Mouse (Mus musculus) ovary, postnatal 36 days (tissue): ENCODE measurements around the gene Gm10428.
"Not testable (repeated sequence)": the region's sequence is repeated elsewhere in the genome, so short reads cannot be mapped to it uniquely, and the experiment has no call there.

Experiments
- DNase-seq: peaks from one replicate; pipeline ENCODE4 v3.0.0; 2022; ENCODE audit warnings: low spot score, mixed read lengths

The Gm10428 gene

DNA sequence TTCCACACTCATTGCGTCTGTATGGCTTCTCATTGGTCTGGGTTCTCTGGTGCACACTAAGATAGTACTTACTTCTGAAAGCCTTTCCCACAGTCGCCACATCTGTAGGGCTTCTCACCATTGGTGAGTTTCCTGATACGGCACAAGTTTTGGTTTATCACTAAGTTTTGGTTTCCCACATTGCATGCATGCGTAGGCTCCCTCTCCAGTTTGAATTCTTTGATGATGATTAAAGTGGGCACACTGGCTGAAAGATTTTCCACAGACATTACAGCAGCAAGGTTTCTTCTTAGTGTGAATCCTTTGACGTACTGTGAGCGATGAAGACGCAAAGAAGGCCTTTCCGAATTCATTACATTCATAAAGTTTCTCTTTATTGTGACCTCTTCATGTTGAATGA, at the start of gene Gm10428:
Gene Gm10428 (plus strand): TSS at position 321 of the 400 bp plus-strand sequence.
- DNase-seq, result no peak

DNA sequence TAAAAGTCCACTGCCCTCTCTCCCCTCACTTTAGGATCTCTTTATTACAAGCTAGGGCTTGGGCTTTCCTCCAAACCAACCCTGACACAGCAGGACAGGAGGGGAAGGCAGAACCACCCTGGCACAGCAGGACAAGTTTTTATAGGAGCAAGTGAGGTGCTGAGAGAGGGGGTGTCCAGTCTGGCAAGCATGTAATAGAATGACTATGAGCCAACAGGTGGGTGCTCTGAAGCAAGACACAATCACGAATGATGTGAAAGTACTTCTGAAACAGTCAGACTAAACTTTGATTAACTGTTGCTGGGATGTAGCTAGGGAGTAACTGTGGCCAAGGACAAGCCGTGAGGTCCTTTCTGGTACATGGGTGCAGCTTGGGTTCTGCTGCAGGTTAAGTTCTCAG, 46.8 kb upstream of the Gm10428 start:
- DNase-seq, result no peak

DNA sequence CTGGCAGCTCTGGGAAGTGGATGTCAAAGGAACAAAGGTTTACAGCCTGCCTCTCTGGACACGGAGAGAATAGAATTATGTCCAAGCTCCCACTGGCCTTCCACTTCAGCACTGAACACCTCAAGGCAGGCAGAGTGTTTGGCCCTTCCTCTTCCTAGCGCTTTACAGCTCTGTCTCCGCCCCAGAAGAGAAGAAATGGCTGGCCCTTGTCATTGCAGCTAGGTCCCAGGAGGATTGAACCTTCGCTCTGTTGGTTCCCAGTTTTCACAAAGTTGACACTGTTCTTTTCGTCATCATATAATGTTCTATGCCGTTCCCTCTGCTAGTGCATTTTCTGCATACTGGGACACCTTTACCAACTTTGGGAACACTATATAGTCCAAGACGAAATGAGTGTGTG, 44.6 kb upstream of the Gm10428 start:
- no peak for DNase-seq

DNA sequence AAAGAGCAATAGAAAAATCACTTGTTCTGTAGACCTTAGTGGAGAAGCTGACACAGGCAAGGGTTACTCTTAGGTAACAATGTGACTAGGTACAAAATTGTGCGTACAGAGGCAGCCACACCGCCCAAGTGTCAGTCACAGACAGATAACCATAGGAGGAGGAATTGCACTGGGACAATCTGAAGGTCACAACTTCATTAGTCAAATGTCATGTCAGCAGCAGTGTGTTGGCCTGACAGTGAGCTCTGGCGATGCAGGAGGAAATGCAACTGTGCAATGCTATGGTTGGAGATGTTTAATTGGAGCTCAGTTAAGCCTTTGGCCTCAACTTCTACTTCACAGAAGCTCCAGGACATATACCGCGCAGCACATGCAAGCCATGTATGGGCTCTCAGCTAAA, 42.2 kb upstream of the Gm10428 start:
- DNase-seq, result no peak

DNA sequence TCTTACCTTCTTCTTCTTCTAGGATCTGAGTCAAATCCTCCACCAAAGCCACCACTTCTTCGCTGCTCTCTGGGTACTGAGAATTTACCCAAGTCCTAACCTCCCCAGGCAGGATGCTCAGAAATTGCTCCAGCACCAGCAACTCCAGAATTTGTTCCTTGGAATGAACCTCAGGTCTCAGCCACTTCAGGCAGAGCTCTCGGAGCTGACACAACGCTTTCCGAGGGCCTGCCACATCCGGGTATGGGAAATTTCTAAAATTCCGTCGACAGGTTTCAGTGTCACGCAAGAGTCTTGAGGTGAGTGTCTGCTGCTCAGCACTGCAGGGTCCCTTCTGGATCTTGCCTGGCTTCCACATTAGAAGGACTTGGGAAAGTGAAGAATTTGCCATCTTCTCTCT, 24.6 kb upstream of the Gm10428 start:
- DNase-seq, result no peak

DNA sequence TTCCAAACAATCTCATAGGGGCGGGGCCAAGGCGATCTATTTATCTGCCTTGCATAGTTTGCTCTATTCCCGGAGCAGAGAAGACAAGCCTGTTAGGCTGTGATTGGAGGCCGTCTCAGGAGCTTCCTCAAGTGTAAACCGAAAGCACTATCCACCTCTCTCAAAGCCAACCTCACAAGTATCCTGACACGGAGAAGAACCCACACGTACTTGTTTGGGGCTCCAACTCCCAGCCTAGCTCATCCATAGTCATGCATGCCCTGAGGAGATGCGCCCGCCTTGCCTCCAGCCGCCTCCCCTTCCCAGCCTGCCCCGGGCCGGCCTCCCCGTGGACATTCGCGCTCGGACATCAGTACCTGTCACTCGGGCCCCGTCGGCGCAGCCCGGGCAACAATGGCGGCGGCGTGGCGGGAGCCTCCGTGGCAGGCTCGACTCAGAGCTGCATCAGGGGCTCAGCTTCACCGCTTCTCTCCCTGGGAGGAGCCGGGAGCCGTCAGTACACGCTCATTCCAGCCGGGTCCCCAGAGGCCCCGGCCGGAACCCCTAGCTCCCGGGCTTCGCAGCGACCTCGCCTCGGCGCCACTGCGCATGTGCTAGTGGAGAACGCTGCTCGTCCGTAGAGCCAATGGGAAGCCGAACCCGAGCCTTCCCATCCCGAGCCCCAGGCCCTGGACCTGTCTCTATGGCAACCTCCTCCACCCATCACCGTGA, 21.4 kb upstream of the Gm10428 start, which contains the start of gene Zfp287:
Gene Zfp287 (minus strand): TSS at position 595 of the 711 bp plus-strand sequence.
- DNase-seq, result peak; percentile 82

DNA sequence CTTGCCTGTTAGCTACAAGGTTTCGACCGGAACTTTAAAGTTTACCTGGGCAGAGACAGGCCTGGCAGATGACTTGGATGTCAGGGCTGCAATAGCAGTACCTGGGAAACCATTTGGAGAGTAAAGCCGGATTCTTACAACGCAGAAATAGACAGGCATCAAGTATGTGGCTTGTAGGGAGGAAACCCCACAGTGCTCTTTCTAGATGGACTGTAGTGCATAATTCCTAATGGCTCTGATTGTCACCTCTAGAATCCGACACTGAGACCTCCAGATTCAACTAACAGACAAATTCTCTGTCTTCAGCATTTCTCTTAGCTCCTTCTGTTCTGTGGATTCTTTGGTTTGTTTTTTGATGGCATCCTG, 20.9 kb upstream of the Gm10428 start:
- DNase-seq, result no peak

DNA sequence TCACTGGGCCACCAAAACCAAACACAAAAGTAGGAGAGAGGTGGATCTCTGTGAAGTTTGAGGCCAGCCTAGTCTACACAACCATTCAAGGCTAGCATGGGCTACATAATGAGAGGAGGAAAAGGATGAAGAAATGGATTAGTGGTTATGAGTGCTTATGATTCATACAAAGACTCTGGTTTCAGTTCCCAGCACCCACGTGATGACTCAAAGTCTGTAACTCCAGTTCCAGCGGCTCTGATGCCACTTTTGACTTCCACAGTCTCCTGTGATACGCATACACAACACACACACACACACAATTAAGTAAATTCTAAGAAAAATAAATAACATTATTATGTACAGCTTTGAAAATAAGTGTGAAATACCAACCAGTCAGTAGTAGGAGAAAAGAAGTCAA, 20.2 kb upstream of the Gm10428 start:
- DNase-seq, result no peak

DNA sequence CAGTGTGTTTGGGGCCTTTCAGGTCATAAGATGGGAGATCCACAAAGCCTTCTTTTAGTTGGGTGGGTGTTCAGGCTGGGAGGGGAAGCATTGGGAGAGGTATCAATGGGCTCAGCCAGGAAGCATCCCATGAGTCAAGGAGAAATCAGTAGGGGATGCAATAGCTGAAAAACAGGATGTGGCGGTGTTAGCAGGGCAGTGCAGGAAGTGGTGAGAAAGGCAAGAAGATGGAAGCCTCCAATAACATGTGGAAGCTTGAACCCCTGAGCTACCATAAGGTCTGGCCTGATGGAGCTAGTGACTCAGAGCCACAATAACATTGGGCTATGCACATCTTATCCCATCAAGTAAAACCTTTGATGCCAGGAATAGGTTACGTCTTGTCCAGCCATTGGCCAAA, 11.7 kb upstream of the Gm10428 start:
- DNase-seq, result no peak

DNA sequence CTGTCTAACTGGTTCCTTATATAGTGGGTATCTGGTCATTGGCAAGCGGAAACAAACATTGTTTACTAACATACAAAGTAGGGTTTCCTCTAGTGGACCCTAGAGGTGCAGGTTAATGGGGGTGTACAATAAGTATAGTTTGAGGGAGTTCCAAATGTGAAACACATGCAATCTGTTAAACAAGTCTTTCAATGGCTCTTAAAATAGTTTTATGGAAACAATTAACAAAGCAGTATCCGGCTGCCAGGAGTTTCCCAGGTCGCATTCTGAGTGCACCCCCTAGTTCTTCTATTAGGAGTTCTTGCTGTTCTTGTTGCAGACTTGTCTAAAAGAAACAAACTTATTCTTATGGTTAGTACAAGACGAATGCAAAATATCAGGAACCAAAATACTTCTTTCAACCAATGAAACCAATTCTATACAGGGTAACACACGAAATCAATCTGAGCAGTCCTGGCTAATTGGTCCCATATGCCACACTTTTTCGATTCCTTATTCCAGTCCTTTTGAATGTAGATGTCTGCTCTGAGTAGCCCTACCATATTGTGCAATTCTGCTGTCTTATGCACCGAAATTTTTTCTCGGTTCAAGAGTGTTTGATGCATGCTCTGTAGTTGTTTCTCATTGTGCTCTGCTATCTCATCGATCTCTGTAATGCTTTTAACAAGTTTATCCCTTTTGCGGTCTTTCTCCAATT, 10.5 kb upstream of the Gm10428 start:
- no peak for DNase-seq

DNA sequence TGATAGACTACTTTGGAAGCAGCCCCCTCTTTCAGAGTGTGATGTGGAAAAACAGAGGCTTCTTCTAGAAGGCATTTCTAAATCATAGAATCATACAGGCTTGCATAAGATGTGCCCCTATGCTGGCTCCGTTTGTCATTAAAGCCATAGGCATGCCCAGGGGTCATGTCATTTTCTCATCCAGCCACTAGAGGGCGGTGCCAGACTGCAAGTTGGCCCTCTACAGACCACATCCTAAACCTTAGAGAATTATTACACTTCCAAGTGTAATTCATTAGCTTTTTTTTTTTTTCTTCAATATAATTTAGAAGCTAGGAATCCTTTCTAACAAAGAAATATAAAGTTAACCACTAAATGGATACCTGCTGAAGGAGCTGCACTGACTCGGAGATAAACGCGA, 8.8 kb upstream of the Gm10428 start:
- peak; percentile 58 for DNase-seq

DNA sequence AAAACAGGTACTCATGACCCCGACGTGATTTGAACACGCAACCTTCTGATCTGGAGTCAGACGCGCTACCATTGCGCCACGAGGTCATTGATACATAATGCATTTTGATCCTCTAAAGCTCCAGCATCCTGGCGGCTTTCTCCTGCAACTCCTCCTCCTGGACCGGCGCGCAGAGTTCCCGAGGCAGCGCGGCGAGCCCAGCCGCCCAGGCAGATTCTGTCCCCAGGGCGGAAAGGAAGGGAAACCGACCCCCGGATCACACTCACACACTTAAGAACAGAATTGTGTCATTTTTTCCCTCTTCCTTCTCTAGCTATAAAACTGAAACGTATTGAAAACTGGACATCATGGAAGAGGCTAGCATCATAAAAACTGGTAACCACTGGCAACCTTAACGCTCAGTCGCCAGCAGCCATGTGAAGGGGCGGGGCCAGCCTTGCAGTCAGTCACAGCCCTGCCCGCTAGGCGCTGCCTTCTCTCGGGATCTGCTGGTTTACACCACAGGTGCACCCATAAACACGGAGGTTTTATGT, 6.8 kb upstream of the Gm10428 start:
- peak; percentile 55 for DNase-seq

DNA sequence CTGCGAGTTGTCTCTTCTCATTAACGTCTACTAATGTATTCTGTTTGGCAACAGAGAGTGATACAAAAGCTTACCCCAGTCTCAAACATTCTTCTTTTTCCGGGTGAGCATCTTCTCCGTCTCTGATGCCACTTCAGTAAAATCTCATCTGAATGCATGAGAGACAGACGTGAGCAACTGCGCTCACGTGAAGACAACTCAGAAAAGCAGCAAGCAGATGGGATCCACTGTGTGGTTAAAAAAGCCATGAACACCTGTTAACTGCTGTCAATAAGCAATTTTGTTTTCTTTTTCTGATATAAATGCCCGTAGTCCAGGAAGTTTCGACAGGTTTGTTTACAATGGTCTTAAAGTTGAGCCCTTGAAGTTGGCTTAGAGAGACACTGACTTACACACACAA, 5.7 kb upstream of the Gm10428 start:
- no peak for DNase-seq

DNA sequence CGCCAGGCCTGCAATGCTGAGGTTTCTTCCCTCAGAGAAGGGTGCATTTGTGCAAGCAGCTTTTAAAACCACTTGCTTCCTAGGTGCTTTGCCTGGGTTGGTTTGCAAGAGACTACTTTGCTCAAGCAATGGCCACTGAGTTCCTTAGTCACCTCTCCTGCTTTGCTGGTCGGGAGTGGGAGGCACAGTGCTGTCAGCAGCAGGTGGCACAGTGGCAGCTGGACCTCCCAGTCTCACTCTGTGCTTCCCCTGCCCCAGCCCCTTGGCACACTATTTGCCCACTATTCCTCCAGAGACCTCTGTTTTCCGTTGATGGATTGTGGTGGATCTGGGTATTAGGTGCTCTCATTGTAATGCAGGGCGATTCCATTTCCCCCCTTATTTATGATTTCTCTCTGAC, 4.8 kb upstream of the Gm10428 start:
- no peak for DNase-seq

DNA sequence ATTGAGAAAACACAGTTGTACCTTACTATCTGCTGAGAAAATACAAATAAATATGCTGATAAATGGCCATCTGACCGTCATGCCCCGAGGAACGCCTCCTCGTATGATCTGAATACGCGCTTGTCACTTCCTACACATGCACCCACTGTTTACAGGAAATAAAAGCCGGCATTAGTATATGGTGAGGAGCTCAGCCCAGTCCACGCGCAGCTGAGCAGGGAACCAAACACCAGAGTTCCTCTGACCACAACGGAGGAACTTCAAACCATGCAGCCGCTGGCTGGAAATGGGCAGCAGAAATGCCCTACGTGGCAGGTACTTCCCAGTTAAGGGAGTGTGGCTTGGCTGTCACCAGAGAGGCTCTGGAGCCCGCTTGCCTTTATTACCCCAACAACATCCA, 3.5 kb upstream of the Gm10428 start:
- not testable (repeated sequence) for DNase-seq

DNA sequence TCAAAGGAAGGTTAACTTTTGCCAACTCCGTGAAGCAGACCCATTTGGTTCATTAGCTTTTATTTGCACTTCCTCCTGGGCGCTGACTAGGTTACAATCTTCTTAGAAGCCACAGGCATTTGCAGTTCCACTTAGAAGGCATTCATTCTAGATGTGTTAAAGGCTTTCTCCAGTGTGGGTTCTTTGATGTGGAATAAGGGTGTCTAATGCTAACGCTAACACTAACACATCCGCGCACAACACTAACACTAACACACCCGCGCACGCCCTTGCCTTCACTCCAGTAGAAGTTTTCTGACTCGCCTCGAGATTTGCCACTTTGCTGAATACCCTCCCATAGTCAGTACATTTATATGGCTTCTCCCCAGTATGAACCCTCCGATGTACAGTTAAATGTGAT, 709 bp upstream of the Gm10428 start:
- DNase-seq, result no peak

DNA sequence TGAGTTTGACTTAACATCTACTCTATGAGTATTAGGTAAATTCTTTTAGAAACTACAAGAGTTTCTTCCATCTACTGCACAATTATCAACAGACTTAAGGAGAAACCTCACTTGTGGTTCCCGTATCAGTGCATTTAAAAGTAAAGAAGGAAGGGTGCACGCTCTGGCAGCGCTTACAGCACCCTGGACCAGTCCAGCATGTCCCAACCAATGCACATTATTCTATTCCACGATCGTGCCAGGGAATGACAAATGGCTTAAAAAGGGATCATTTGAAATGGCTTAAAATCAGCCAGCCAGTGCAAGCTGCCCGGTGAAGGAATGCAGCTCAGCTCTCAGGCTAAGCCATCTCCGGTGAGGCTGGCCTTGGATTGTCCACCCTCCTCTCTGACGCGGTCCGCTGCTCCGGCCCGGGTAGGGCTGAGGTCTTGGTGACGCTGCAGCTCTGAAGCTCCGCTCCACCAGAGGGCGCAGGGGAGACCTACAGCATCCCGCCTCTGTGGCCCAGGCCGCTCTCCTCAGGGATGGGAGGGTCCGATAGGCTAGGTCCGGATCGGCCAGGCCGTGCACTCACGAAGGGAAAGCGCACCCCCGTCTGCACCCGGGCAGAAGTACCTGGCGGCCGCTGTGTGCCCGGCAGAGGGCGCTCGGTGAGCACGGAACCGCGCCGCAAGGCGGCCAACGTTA, 3.7 kb downstream of the Gm10428 start:
- peak; percentile 96 for DNase-seq

DNA sequence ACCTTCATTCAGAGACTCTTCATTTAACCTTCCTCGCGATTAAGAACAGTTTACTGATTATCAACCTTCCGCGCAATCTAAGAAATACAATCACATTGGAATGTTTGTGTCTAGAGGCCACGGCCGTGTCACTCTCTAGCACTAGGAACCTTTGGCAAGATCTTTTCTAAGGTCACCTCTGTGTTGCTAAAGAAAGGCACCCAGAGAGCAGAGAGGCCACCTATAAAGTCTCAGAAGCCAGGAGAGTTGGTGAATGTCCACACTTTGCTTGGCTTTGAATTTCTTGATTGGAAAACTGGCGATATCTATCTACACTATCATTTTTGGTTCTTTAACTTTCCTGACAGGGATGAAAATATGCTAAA, 4.2 kb downstream of the Gm10428 start:
- no peak for DNase-seq

DNA sequence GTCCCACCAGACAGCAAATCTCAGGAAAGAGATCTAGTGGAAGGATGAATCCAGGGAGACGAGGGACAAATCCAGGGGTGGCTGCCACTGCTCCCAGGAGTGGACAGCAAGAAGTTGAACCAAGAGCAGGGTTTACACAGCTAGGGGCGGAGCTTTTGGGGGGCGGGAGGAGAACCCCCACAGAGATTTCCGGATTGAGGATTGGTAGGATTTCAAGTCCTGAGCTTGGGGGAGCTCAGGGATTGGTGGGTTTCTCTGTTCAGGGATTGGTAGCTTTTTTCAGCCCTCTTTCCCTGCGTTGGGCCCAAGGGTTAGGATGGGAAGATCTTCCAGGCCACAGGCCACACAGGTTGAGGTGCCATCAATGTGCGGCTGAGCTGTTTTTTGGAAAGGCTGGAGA, 5.0 kb downstream of the Gm10428 start:
- no peak for DNase-seq

DNA sequence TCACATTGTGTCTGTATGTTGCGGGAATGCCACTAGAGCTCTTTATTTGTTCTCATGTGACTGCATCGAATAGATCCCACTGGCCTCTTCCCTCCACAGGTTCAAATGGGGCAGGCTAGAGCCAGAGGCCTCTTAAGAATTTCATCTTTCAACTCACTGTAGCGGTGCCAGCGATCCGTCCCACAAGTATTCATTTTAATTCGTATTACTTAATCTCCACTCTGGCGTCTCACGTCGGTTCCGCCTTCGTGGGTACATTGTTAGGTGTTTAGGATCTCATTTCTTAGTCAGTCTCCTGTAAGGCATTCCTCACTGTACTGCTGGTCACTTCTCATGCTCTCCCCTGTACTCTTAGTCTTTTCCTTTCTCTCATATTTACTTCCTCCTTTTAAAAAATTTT, 5.6 kb downstream of the Gm10428 start:
- DNase-seq, result no peak

DNA sequence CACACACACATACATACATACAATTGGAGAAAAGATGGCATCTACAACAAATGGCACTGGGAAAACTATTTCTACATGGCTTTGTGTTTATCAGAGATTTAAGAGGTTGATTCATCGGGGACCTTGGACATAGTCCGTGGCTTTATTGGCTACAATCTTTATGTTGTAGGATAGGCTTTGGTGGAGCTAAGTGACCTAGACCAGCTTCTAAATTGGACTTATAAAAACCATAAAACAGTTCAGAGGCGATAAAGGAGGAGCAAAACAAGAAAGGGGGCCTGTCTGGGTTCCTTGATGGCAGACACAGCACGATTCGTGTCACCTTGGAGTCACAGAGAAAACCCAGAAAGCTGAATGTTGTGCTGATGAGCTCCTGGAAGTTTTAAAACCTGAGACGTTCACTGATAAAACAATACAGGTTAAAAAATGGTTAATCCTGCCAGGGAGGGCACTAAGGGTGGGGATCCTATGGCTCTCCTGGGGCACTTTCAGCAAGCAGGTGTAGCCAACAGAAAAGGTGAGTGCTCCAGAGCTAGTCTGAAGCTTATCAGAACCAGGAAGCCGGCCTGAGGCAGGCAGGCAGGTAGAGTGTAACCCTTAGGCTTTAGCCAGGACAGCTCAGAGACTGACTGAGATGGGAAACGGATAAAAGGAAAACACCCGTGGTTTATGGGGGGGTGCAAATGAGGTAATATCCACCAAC, 8.0 kb downstream of the Gm10428 start:
- no peak for DNase-seq

DNA sequence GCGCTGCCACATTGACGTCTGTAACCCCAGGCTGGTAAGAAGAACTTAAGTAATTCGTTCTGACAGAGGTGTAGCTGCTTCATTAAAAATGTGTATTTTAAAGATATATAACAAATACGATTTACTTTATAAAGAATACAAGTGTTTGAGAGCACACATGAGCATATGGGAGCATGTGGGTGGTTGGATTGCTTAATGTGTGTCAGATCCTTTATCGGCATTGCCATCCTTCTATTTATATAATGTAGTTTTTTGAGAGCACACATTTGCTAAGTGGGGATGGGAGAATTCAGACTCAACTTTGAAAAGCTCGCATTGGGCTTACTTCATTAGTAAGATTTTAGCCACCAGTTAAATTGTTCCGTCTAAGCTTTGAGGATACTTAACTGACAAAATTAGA, 23.6 kb downstream of the Gm10428 start:
- no peak for DNase-seq
